Mouse (Mus musculus): Measurements from ENCODE around the gene Lingo3.

DNA sequence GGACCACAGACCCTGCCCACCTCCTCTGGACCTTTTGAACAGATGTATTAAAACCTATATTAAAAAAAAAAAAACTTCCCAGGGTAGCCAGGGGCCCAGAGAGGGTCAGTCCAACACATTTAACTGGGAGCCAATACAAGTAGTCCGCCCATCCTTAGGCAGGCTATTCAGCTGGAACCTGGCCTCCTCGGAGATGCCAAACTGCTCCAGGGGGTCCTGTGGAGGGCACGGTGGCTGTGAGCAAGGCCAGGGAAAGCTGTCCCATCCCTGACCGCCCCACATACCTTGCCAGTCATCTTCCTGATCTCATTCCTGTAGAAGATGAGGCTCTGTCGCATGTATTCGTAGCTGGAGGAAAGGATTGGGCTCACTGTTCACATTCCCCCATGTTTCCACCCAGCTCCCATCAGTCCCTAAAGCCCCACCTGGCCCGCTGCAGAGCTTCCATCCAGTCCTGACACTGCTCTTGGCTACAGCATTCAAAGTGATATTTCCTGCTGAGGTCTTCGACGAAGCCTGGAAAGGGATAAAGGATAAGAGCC is 47.5 kb downstream of the Lingo3 start:
- TF ChIP-seq GATA1 (IDR thresholded peaks at IDR 0.05; ENCODE audit: borderline replicate concordance, low read length) (no peak), FLI1 (IDR thresholded peaks at IDR 0.05; ENCODE audit: low read length) (no peak)

Measured in megakaryocyte, embryonic 14.5 days (primary cell).